Mouse (Mus musculus) cerebellum, adult 2 months (tissue): ENCODE measurements around the gene Lingo3.

ENCODE experiments used
- CTCF ChIP-seq: fragments of 200-500 bp; IDR thresholded peaks from 2 replicates; pipeline ENCODE4 v1.5.1; 2011; ENCODE audit warnings: low read depth, mild to moderate bottlenecking, control low read depth, low read length, moderate library complexity, borderline replicate concordance; ENCODE audit not compliant: insufficient read depth
- POLR2A ChIP-seq: fragments of 200-500 bp; IDR thresholded peaks from 2 replicates; pipeline ENCODE4 v1.6.1; 2011; ENCODE audit warnings: low read length, control low read depth, borderline replicate concordance; ENCODE audit not compliant: insufficient read depth

- TF ChIP-seq CTCF, result no peak
- no peak for TF ChIP-seq POLR2A
These were observed 37.1 kb upstream of the Lingo3 start for GRCm38 (mm10) chr10:80880901-80881300.
